Mouse (Mus musculus) midbrain, embryonic 16.5 days (tissue): ENCODE results near the gene 4933406M09Rik. TPM values are rescaled to one million over a fixed set of nuclear protein-coding genes. Genes with fewer than 3 reads are reported as not detected.

Experiments used
- ATAC-seq: fragments of 200-750 bp; cut with Nextera tagmentation; 2 replicates; pipeline ENCODE4 v1.8.0; 2017; ENCODE audit warnings: moderate TSS enrichment
- H3K27ac ChIP-seq: fragments of 300-500 bp; sonication (generic); 2 replicates; pipeline ENCODE4 v1.5.1; 2014; ENCODE audit warnings: mild to moderate bottlenecking, low read length, mixed read lengths
- H3K27me3 ChIP-seq: fragments of 300-500 bp; sonication (generic); 2 replicates; pipeline ENCODE4 v1.6.1; 2014; ENCODE audit warnings: low read depth, low read length, mixed read lengths; ENCODE audit not compliant: control insufficient read depth, insufficient read depth
- H3K36me3 ChIP-seq: fragments of 300-500 bp; sonication (generic); 2 replicates; pipeline ENCODE4 v1.6.1; 2014; ENCODE audit warnings: mild to moderate bottlenecking, low read length, moderate library complexity, mixed read lengths; ENCODE audit not compliant: control insufficient read depth, insufficient read depth
- H3K4me1 ChIP-seq: fragments of 300-500 bp; sonication (generic); 2 replicates; pipeline ENCODE4 v1.6.1; 2014; ENCODE audit warnings: mild to moderate bottlenecking, low read length, mixed read lengths; ENCODE audit not compliant: control insufficient read depth, insufficient read depth
- H3K4me2 ChIP-seq: fragments of 300-500 bp; sonication (generic); 2 replicates; pipeline ENCODE4 v1.6.1; 2014; ENCODE audit warnings: mild to moderate bottlenecking, low read length, mixed read lengths
- H3K4me3 ChIP-seq: fragments of 300-500 bp; sonication (generic); 2 replicates; pipeline ENCODE4 v1.5.1; 2014; ENCODE audit warnings: low read depth, mild to moderate bottlenecking, low read length, moderate library complexity, mixed read lengths
- H3K9ac ChIP-seq: fragments of 300-500 bp; sonication (generic); 2 replicates; pipeline ENCODE4 v1.6.1; 2014; ENCODE audit warnings: low read depth, low read length, mixed read lengths
- H3K9me3 ChIP-seq: fragments of 300-500 bp; sonication (generic); replicated peaks from 2 replicates; pipeline ENCODE4 v1.6.1; 2014; ENCODE audit warnings: mild to moderate bottlenecking, low read length, mixed read lengths; ENCODE audit not compliant: control insufficient read depth, poor library complexity, severe bottlenecking
- WGBS: fragments of 180-500 bp; shearing (Covaris S2); extraction: QIAGEN DNeasy Blood & Tissue Kit; methylation state at CpG from one replicate; pipeline ENCODE4 v1.1.7; 2014; 5-methylcytosine and 5-hydroxymethylcytosine counted together
- polyA plus RNA-seq: library from polyadenylated mRNA; unstranded; fragments of >200 nt; fragmentation: Nextera tagmentation; extraction: Ambion mirVana; gene quantifications from 2 replicates; pipeline ENCODE4 v1.2.1, GENCODE M21; 2015

Gene 4933406M09Rik
- polyA plus RNA-seq, 1 experiment from 2014 or later = not detected

DNA sequence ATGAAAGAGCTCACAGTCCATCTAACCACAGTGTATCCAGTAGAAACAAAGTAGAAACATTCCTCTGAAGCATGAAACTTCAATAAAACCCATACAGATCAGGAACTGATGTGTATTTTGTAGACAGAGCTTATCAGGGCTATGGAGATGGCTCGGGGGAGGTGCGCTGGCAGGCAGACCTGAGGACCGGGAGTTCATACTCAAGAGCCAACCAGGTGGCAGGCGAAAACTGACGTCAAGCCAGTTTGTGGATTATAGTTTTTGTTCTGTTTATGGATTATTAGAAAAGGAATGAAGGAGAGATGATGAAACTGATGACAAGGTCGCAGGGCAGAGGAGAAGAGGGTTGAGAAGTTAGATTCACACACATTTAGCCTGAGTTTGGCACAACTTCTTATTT lies 54.7 kb downstream of the 4933406M09Rik start:
- no peak overlapping the region for H3K4me3 ChIP-seq
- no peaks in the 10 kb centered on the region for H3K27me3 ChIP-seq
- ATAC-seq = no peak
- H3K9me3 ChIP-seq = no peaks in the 10 kb centered on the region
- no peaks in the 10 kb centered on the region for H3K36me3 ChIP-seq
- H3K4me2 ChIP-seq = no peak overlapping the region
- no peak overlapping the region for H3K27ac ChIP-seq
- no peaks in the 10 kb centered on the region for H3K4me1 ChIP-seq
- no peak overlapping the region for H3K9ac ChIP-seq
- WGBS = 95% methylated on average over 6 of the region's 6 CpGs

Other genes with a start within 250 kb of the 4933406M09Rik start
- gene Chil1, start 203.8 kb upstream of the 4933406M09Rik start, polyA plus RNA-seq = 2.0 and 3.9 TPM in 2 replicates
- gene Mybph, start 192.5 kb upstream of the 4933406M09Rik start, polyA plus RNA-seq = 0.18 TPM in 1 of 2 replicates, not detected in the other
- 18.0 and 26.6 TPM in 2 replicates for gene Adora1, start 150.5 kb upstream of the 4933406M09Rik start, polyA plus RNA-seq
- gene Myog, start 96.0 kb upstream of the 4933406M09Rik start, polyA plus RNA-seq = 0.13 and 0.14 TPM in 2 replicates
- 20.2 and 25.6 TPM in 2 replicates for gene Ppfia4, start 53.0 kb upstream of the 4933406M09Rik start, polyA plus RNA-seq
- 155 and 159 TPM in 2 replicates for gene Tmem183a, start 24.0 kb upstream of the 4933406M09Rik start, polyA plus RNA-seq
- 11.4 and 12.2 TPM in 2 replicates for gene Cyb5r1, start 19.6 kb downstream of the 4933406M09Rik start, polyA plus RNA-seq
- gene Adipor1, start 29.4 kb downstream of the 4933406M09Rik start, polyA plus RNA-seq = 77.1 and 82.6 TPM in 2 replicates
- gene Klhl12, start 69.6 kb downstream of the 4933406M09Rik start, polyA plus RNA-seq = 37.6 and 37.9 TPM in 2 replicates
- 73.3 and 78.5 TPM in 2 replicates for gene Rabif, start 108.7 kb downstream of the 4933406M09Rik start, polyA plus RNA-seq
- gene Mgat4e, start 163.7 kb downstream of the 4933406M09Rik start, polyA plus RNA-seq = not detected in 2 replicates
- 66.5 and 78.9 TPM in 2 replicates for gene Kdm5b, start 174.2 kb downstream of the 4933406M09Rik start, polyA plus RNA-seq